Mouse (Mus musculus): ENCODE measurements around the gene Iqcc. TPM values are rescaled to one million over a fixed set of nuclear protein-coding genes. Genes with fewer than 3 reads are reported as not detected.

Gene Iqcc
- 10 to 100 TPM; 36.2 to 37.4 TPM for total RNA-seq (2021)
- long read RNA-seq, transcript Iqcc-201 (5 exons, 2,639 nt), result major isoform, 5 of 11 reads
- long read RNA-seq, partial matches to known transcripts, result 2 of 11 reads
- long read RNA-seq, other reads (novel, unspliced or antisense), result 3 of 11 reads

DNA sequence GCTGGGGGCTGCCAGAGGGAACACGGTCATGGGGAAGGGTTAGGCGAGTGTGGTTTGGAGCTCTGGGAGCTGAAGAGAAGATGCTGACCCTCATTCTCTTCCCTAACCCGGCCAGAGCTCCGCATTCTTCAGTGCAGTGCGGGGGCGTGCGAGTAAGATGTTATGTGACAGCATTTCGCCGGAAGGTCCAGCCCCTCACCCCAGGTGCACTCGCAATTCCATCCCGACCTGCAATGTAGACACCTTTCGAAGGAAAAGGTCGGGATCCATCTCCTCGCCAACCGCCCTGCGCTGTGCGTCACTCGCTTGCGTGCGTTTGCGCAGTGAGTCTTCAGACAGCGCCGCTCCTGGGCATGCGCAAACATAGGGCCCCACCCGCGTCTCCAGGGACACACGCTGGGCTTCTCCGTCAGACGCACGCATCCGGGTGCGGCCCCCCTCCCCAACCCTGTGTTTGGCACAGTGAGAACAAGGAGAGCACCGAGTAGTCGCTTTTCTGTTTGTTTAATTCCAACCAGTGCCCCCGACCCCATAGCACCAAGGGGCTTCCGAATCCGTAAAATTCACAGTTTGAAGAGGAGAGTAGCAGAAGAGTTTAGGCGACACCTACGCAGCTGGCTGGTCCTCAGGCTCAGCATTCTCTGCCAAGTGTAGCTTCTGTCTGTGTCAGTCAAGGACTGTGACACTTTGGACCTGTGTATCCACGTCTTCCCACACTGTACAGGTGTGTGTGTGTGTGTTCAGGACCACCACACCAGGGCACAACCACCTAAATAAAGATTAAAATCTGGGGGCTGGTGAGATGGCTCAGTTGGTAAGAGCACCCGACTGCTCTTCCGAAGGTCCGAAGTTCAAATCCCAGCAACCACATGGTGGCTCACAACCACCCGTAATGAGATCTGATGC lies at the start of gene Iqcc:
Gene Iqcc (minus strand): TSS at position 314 of the 906 bp plus-strand sequence.
- peak; percentile 95 to 98 for DNase-seq (ENCODE audit: low spot score in 2 of 2)

DNA sequence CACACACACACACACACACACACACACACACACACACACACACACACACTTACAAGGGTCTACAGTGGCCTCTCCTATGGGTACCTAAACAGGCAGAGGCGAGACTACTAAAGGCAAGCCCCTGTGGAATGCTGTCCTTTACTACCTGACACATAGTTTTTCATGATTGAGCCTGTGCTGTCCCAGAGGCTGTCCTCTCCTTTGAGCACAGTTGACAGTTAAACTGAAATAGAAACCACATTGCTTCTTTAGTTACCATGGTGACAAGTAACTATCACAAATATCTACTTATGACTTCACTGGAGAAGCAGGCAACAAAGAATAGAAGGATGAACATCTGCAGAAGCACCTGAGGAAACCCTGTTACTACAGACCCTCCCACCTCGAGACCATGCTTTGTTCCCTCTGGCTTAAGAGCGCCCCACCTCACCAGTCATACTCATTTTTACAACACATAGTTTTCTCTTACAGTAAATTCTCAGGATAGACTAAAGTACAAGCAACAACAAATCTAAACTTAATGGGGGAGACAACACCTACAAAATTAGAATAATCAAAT lies 43.4 kb upstream of the Iqcc start:
- DNase-seq (ENCODE audit: low spot score in 2 of 2), result no peak

DNA sequence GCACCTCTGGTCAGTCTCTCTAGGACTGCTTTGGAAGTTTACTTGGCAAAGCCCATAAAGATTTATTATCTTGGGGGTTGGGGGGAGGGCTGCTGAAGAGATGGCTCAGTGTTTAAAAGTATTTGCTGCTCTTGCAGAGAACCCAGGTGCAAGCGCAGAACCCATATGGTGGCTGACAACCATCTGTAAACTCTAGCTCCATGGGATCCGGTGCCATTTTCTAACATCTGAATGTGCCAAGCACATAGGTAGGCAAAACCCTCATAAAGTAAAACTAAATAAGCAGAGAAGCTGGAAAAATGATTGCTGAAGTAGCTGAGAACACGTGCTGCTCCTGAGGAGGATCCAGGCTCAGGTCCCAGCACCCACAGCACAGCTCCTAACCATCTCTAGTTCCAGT lies 42.7 kb upstream of the Iqcc start:
- DNase-seq (ENCODE audit: low spot score in 2 of 2), result peak; percentile 32 to 51

DNA sequence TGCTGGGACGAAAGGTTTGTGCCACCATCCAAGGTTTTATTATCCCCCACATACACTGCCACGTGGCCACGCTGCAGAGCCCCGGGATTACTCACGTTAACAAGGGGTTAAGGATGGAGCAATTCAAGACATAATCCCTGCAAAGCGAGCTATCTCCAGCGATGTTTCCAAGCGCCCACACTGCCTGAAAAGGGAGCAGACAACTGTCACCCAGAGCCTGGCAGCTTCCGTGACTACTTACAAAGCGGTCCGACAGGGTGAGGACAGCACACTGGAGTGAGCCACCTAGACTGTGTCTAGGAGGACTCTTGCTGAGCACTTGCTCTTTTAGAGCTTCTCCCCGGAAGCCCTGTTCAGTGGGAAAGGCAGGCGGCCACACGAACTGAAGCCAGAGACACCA lies 35.9 kb upstream of the Iqcc start:
- DNase-seq (ENCODE audit: low spot score in 2 of 2), result peak in 1 of 2 experiments; percentile 28

DNA sequence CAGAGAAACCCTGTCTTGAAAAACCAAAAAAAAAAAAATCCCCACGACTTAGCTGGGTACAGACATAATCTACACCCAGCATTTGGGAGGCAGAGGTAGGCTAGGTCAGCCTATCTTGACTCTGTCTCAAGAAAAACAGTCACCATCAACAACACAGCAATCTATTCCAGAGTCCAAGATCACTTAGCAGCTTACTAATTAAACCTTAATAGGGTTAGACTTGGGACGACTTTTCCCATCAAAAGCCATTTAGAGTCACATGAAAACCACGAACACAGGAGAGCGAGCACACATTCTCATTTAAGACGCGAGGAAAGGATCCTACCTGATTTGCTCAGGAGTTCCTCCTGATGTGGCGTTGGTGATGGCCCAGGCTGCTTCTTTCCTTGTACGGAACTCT lies 31.5 kb upstream of the Iqcc start:
- no peak for DNase-seq (ENCODE audit: low spot score in 2 of 2)

DNA sequence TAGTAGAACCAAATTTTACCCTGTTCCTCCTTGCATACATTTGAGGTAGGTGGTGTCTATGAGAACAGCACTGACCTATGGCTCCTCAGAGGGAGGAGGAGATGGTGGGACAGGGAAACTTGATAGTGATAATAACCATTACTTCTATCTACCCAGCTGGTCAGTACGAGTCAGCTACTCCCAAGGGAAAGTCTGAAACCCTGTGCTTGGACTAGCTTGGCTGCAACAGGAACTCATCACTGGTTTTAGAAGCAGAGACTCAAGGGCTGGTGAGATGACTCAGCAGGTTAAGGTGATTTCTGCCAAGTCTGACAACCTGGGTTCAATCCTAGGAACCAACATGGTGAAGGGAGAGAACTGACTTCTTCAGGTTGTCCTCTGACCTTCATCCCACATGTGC lies 29.8 kb upstream of the Iqcc start:
- DNase-seq (ENCODE audit: low spot score in 2 of 2), result no peak

DNA sequence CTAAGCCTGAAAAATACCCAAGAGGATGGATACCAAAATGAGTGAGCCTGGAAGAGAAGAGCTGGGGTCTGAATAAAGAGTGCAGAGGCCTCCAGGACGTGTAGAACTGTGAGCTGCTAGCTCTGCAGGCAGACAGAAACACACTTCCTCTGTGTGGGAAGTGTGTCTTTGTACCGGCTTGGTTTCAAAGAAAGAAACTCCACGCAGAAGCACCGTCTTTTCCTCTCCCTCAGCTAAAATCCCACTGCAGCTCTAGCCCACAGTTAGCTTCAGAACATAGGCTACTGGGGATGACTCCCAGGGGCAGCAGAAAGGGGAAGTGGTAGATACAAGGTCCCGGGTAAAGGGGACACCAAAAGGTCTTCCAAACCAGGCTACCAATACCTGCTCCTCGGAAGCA lies 26.3 kb upstream of the Iqcc start:
- DNase-seq (ENCODE audit: low spot score in 2 of 2), result no peak

DNA sequence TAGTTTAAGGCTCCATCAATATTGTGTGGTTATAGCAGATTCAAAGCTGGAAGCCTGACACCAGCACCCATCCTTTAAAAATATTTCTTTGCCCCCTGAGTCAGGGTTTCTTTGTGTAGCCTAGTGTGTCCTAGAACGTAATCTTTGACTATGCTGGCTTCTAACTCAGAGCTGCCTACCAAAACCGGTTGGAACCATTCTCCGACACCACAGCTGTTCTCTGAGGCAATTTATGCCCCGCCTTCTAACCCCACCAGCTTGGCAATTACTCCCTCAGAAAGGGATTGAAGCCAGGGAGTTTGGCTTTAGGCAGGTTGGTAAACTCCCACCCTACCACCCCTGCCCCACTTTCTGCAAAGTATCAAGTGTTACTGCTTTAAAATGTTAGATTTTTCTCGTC lies 22.9 kb upstream of the Iqcc start:
- DNase-seq (ENCODE audit: low spot score in 2 of 2), result peak in 1 of 2 experiments; percentile 53

DNA sequence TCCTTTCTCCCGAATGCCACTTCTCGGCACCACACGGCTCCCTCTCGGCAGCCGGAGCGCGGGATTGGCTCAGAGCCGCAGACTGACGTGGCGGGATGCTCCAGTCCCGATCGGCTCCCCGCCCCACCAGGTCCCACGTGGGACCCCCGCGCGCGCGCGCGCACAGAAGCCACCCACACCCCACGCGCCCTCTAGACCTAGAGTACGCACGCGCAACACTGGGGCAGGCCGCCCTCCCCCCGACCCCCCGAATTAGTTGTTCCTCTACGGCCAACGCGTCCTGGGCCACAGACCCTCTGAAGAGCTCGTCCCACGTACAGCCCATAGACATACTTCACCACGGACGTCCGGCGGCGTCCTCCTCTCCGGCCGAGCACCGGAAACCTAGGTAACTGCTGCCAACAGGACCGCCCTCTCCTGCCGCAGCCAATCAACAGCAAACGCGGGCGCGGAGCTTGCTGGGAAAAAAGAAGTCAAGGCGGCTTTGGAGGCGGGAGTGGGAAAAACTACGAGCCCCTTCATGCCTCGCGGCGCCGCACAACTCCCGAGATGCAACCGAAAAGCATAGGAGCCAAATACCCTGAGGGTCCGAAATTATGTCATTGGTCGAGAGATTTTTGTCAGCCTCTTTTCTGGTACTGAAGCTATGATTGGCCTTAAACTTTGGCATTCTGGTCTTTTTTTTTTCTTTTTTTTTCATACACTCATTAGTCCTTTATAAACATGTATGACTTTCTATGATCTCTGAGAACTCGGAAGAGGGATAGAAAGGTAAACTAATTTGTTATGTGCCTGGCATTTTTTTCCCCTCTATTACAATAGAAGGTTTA lies 22.0 kb upstream of the Iqcc start, which contains the start of gene Txlna:
Gene Txlna (minus strand): TSS at position 428 of the 830 bp plus-strand sequence.
- DNase-seq (ENCODE audit: low spot score in 2 of 2), result peak; percentile 97 to 98

DNA sequence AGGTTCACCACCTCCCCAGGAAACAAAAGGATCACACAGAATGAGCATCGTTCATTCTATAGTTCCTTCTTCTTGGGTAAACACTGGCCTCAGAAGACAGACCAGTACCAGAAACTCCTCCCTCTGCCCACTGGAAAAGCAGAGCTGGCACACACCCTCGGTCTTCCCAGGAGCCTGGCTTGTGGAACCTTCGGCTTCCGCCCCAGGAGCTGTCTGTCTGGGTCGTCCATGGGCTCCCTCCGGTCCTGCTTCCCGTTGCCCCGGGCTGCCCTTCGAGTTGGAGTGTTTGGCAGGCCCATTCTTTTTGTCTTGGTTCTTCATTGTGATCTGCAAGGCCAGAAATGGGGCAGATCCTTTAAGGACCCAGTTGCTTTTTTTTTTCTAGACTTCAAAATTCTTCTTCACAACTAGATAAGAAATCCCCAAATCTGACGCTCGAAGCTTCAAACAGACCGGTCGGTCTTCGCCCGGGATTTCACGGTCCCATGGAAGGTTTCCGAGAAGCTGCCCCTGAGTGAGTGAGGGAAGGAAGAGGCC lies 21.3 kb upstream of the Iqcc start:
- DNase-seq (ENCODE audit: low spot score in 2 of 2), result no peak

DNA sequence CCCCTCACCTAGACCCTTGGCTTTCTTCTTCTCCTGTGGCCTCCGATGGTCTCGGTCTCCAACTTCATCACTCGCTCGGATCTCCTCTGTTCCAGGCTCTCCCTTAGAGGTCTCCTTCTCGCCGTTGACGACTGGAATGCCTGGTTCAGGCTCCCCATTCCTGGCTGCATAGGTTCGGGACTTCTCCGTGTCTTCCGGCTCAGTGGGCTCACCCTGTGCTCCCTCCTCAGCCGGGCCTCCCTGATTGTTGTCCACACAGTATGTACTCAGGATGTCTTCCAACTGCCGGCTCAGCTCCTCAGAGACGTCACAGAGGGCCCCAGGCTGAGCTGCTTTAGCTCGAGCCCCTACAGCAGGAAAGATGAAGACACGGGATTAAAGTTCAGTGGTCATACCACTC lies 20.3 kb upstream of the Iqcc start:
- DNase-seq (ENCODE audit: low spot score in 2 of 2), result no peak

DNA sequence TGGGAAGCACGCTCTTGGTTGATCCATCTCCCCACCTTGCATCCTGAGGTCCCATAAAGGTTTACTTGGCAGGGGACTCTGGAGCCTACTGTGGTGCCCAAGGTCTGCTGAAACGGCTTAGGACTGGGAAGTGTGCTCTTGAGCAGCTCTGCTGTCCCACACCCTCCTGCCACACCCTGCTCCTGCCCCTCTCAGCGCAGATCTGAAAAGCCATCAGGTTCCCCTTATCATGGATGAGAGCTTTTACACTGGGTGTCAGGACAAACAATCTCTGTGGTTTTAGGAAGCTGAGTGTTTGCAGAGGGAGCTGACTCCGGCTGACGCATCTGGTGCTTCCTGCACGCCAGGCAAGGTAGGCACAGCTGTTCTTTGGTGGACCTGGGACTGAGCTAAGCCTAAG lies 15.0 kb upstream of the Iqcc start:
- no peak for DNase-seq (ENCODE audit: low spot score in 2 of 2)

DNA sequence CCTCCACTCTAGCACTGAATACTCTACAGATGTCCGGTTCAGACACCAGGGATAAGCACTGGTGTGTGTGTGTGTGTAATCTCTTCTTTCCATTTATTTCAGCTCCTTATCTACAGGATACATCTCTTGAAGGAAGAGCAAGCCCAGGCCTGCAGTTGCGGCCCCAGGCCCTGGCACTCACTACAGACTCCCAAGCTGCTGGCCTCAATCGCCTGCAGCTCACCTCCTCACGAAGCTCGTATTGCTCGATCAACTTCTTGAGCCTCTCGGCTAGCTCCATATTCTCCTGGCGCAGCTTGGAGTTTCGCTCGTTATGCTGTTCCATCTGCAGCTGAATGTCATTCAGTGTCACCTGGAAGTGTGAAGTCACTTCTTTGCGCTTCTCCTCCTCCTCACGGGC lies 13.0 kb upstream of the Iqcc start:
- DNase-seq (ENCODE audit: low spot score in 2 of 2), result no peak

DNA sequence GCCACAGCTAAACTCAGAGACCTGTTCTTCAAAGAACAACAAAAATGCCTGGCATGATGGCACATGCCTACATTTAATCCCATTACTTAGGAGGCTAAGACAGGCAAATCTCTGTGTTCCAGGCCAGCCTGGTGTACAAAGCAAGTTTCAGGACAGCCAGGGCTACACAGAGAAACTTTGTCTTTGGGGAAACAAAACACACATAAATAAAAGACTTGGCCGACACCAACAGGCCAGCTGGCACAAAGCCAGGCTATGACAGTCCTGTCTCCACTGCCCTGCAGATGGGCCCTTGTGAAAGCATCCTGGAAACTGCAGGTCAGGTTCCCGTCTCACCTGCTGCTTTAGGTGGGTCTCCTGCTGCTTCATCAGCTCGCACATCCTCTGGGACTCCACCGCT lies 12.0 kb upstream of the Iqcc start:
- no peak for DNase-seq (ENCODE audit: low spot score in 2 of 2)

DNA sequence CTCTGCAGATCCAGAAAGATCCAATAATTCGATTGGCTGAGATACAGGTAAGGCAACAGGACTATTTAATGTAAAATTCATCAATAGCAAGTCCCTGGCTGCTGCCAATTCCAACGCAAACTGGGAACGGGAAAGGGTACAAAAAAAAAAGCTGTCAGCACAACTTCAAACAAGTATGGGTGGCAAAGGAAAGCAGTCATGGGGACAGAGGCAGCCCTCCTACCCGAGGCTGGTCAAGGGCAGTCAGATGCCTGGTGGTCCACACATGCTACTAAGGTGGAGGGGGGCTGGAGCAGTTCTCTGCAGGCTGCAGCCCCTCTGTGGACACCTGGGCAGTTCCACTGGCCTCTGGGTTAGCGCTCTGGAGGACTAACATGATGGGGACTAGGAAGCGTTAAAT lies 7.1 kb upstream of the Iqcc start:
- DNase-seq (ENCODE audit: low spot score in 2 of 2), result no peak

DNA sequence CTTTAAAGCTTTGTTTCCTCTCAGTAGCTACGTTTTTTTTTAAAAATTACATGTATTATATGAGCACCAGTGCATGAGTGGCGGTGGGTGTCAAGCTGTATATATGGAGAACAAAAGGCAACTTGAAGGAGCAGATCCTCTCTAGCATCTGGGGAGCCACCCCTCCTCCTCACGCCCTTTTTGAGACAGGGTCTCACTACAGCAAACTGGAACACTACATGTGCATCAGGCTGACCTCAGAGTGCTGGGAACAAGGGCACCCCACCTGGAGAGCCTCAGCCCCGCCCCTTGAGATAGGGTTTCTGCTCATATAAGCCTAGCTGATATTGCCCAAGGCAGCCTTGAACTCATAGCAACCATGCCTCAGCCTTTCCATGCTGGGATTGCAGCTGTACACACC lies 6.6 kb upstream of the Iqcc start:
- DNase-seq (ENCODE audit: low spot score in 2 of 2), result no peak

DNA sequence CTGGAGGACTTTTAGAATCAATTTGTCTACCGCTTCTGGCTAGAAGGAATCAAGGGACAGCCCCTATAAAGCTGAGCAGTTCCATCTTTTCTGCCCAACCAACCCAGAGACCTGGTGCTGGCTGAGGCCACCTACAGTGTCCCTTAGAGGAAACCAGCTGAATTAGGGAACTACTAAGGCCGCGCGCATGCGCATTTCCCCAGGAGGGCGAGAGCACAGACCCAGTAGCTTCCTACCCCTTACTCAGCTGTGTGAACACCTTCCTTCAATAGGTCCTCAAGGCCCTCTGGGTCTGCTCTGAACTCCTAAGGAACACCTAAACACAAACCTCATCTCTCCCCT lies 6.1 kb upstream of the Iqcc start:
- peak in 1 of 2 experiments; percentile 54 for DNase-seq (ENCODE audit: low spot score in 2 of 2)

DNA sequence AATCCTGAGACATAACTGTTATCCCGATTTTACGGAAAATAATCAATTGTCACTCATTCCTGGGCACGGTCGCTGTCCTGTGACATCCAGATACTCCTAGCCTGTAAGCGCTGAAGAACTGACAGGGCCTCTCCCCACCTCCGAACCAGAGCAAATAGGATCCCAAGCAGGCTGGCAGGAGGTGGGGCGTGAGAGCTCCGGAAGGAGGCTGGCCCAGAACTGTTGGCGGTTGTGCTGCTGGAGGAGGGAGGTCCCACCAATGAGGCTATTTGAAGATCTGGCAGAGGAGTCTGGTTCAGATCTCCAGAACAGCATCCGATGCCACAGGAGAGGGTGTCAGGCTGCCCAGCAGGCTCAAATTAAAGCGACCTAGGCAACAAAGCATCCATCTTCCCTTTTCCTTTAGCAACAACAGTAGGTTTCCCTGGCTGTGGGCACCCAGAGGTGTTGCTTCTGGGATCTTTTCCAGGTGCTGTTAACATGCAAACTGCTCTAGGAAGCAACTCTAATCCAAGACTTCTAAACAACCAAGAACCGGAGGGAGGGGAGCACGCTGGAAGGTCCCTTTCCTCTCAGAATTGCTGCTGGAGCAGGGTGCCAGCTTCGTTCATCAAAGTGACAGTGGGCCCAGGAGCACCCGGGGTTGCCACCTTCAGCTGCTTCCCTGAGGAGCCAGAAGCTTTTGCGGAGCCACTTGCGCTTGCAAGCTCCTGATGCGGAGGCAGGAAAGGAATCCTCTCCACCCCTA lies 5.6 kb upstream of the Iqcc start:
- DNase-seq (ENCODE audit: low spot score in 2 of 2), result peak; percentile 91 to 92

DNA sequence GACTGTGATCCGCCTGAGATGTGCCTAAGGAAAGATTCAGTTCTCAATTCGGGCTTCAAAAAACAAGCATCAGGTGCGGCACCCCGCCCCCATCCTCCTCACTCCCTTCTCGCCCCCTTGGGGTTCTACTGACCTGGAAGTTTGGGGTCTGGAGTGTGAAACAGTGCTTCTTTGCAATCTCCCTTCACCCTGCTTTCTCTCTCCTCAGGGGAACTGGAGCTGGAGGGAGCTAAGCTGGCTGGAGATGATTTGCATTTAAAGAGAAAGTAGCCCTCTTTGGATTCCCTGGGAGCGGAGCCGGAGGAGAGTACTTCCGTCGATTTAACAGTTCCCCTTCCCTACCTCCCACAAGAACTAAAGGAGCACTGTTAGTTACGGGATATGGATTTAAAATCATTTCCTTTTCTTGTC lies 4.8 kb upstream of the Iqcc start, which contains the start of gene Ccdc28b:
Gene Ccdc28b (minus strand): TSS at position 267 of the 411 bp plus-strand sequence.
- peak; percentile 55 to 75 for DNase-seq (ENCODE audit: low spot score in 2 of 2)

DNA sequence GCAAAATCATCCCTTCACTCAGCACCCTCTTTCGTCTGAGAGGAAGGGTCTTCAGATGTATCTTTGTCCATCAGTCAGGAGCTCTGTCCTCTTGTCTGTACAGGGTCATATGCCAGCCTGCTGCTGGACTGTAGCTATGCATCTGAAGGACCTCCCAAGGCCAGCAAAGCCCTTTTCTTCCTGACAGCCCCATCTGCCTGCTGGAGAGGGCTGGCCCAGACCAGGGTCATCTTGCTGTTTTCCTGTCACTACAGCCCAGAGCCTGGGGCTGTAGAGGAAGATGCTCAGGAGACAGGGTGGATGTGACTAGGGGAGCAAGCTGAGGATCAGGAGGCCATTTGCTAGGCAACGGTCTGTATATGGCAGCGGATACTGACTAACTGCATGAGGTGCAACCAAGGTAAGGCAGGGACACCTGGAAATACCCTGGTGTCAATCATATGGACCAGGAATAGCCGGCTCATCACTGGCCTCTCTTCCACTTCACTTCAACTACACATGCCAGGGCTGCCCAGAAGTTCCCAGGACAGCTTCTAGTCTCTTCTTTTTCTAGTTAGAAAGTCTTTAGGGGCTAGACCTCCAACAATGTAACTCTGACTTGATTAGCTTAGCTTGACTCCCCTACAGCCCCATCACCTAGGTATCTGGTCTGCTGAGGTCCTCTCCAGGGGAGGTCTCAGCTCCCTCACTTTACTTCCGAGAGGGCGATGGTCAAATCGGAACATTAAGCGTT lies 4.1 kb upstream of the Iqcc start:
- DNase-seq (ENCODE audit: low spot score in 2 of 2), result no peak

All from layer of hippocampus, adult 18-20 months (tissue).